Comparison of ENCODE assay signal across 35 mouse cellular contexts in the genomic region with DNA sequence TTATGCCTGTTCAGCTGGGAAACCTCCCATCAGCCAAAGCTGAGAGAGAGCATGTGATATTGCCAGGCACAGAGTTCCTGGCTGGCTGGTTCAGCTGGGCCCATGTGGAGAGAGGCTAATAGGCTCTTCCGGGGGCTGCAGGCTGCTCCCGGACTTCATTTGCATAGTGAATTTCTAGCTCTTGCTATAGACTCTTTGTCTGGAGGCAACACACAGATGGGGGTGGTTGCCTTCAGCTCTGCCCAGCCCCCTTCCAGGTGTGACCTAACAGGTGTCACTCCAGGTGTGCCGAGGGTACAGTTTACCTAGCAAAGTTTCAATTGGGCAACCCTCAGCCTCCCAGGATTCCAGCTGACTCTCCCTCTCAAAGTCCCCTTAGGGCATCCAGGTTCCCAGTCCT. TPM values are rescaled to one million over a fixed set of nuclear protein-coding genes. Genes with fewer than 3 reads are reported as not detected.
DNase-seq lines count a peak whose midpoint lies in the region; ATAC-seq and TF ChIP-seq lines count a peak whose summit lies in the region.
"Had no signal": no experiment of that assay in that cellular context is flagged by ENCODE, and none has a peak within 500 bp of the region (broad histone marks: within the 10 kb centered on the region; RNA-seq: fewer than 3 reads in every experiment).

No protein-coding gene starts in this region.

- no peak overlapping the region for H3K27ac ChIP-seq in lung, embryonic 16.5 days (ENCODE audit: low read length)
- H3K27ac ChIP-seq in intestine, postnatal 0 days (ENCODE audit: low read depth, low read length) = no peak overlapping the region
- no peak overlapping the region for H3K27ac ChIP-seq in midbrain, postnatal 0 days (ENCODE audit: low read depth, low read length)
- H3K27ac ChIP-seq: forebrain, embryonic 13.5 days; heart, adult 2 months; liver, embryonic 12.5 days; neural tube, embryonic 13.5 days had no signal

- no peak for DNase-seq in lung, postnatal 14 days
- peak; percentile 63 for DNase-seq in ZHBTc4 (ENCODE audit: low read depth, low spot score)
- no peak for DNase-seq in midbrain, postnatal 0 days (ENCODE audit: low spot score)
- DNase-seq in adrenal gland, adult 8-10 months = no peak
- no peak for DNase-seq in natural killer cell, adult 2 months (ENCODE audit: low spot score in 2 of 2)
- DNase-seq: adrenal gland, postnatal 36 days; B cell, adult 2 months; cerebellum, adult 2 months; cerebellum, postnatal 14 days; gastrocnemius, postnatal 25 days; heart, adult 2 months; kidney, adult 9 months; kidney, postnatal 14 days; lung, adult 18-20 months; thymus, adult 18-20 months; thymus, postnatal 25 days had no signal

- no peak overlapping the region for H3K4me3 ChIP-seq in lung, embryonic 16.5 days (ENCODE audit: low read length)
- H3K4me3 ChIP-seq in intestine, postnatal 0 days (ENCODE audit: low read depth, low read length) = no peak overlapping the region
- no peak overlapping the region for H3K4me3 ChIP-seq in midbrain, postnatal 0 days (ENCODE audit: low read depth, low read length)
- H3K4me3 ChIP-seq: forebrain, embryonic 13.5 days; heart, adult 2 months; heart, embryonic 12.5 days; liver, embryonic 12.5 days; myocyte; neural tube, embryonic 13.5 days had no signal

- H3K27me3 ChIP-seq in lung, embryonic 16.5 days (ENCODE audit: control insufficient read depth, insufficient read depth, low read depth, low read length) = no peaks in the 10 kb centered on the region
- H3K27me3 ChIP-seq in intestine, postnatal 0 days (replicated peaks; ENCODE audit: control insufficient read depth, insufficient read depth, low read length) = no peaks in the 10 kb centered on the region
- no peaks in the 10 kb centered on the region for H3K27me3 ChIP-seq in midbrain, postnatal 0 days (ENCODE audit: insufficient read depth, low read length)
- H3K27me3 ChIP-seq: forebrain, embryonic 13.5 days; liver, embryonic 12.5 days; neural tube, embryonic 13.5 days had no signal

- ATAC-seq in lung, embryonic 16.5 days (ENCODE audit: low read depth) = peak; percentile 17; the same call in 1 of the 2 replicates
- peak; percentile 66 for ATAC-seq in intestine, postnatal 0 days
- no peak for ATAC-seq in midbrain, postnatal 0 days (ENCODE audit: low FRiP score)
- ATAC-seq: forebrain, embryonic 13.5 days; hindbrain, embryonic 16.5 days; liver, embryonic 12.5 days; midbrain, embryonic 16.5 days; Patski had no signal

- no peak for TF ChIP-seq CTCF in intestine, postnatal 0 days (IDR thresholded peaks at IDR 0.05; ENCODE audit: low read depth)
- no peak for TF ChIP-seq CTCF in midbrain, postnatal 0 days (IDR thresholded peaks at IDR 0.05)

- H3K4me2 ChIP-seq in lung, embryonic 16.5 days (ENCODE audit: low read depth, low read length) = no peak overlapping the region
- H3K4me2 ChIP-seq in intestine, postnatal 0 days (replicated peaks; ENCODE audit: low read depth) = no peak overlapping the region
- H3K4me2 ChIP-seq in midbrain, postnatal 0 days (ENCODE audit: low read depth, low read length, poor library complexity, severe bottlenecking) = no peak overlapping the region
- H3K4me2 ChIP-seq: forebrain, embryonic 13.5 days; heart, embryonic 12.5 days; liver, embryonic 12.5 days; midbrain, embryonic 11.5 days; neural tube, embryonic 13.5 days had no signal

- H3K36me3 ChIP-seq in lung, embryonic 16.5 days (ENCODE audit: control insufficient read depth, insufficient read depth, low read length) = no peaks in the 10 kb centered on the region
- H3K36me3 ChIP-seq in intestine, postnatal 0 days (ENCODE audit: control insufficient read depth, insufficient read depth) = no peaks in the 10 kb centered on the region
- H3K36me3 ChIP-seq in midbrain, postnatal 0 days (ENCODE audit: insufficient read depth, low read length) = no peaks in the 10 kb centered on the region
- H3K36me3 ChIP-seq: heart, embryonic 12.5 days; liver, embryonic 12.5 days; neural tube, embryonic 13.5 days had no signal

- H3K9ac ChIP-seq in lung, embryonic 16.5 days (ENCODE audit: low read length) = no peak overlapping the region
- H3K9ac ChIP-seq in intestine, postnatal 0 days (ENCODE audit: low read depth, low read length) = no peak overlapping the region
- H3K9ac ChIP-seq in midbrain, postnatal 0 days (replicated peaks; ENCODE audit: low read length, poor library complexity, severe bottlenecking) = no peak overlapping the region
- H3K9ac ChIP-seq: forebrain, embryonic 13.5 days; heart, embryonic 12.5 days; liver, embryonic 12.5 days; neural tube, embryonic 13.5 days had no signal

- no peaks in the 10 kb centered on the region for H3K4me1 ChIP-seq in lung, embryonic 16.5 days (replicated peaks; ENCODE audit: control insufficient read depth, insufficient read depth, low read length)
- H3K4me1 ChIP-seq in intestine, postnatal 0 days (replicated peaks; ENCODE audit: control insufficient read depth, insufficient read depth, low read length) = no peaks in the 10 kb centered on the region
- H3K4me1 ChIP-seq in midbrain, postnatal 0 days (ENCODE audit: insufficient read depth, low read length) = no peaks in the 10 kb centered on the region
- H3K4me1 ChIP-seq: forebrain, embryonic 13.5 days; liver, embryonic 12.5 days; neural tube, embryonic 13.5 days had no signal

- 38% methylated on average over 3 of the region's 3 CpGs for WGBS in lung, embryonic 16.5 days
- 47% methylated on average over 3 of the region's 3 CpGs for WGBS in intestine, postnatal 0 days
- 39% methylated on average over 3 of the region's 3 CpGs for WGBS in midbrain, postnatal 0 days

- no peaks in the 10 kb centered on the region for H3K9me3 ChIP-seq in lung, embryonic 16.5 days (ENCODE audit: control insufficient read depth, low read length)
- H3K9me3 ChIP-seq in intestine, postnatal 0 days (ENCODE audit: control insufficient read depth) = no peaks in the 10 kb centered on the region
- no peaks in the 10 kb centered on the region for H3K9me3 ChIP-seq in midbrain, postnatal 0 days (ENCODE audit: low read length)
- H3K9me3 ChIP-seq: forebrain, embryonic 13.5 days; heart, embryonic 12.5 days; liver, embryonic 12.5 days; neural tube, embryonic 13.5 days had no signal

RNA-seq across cellular contexts. Expression of a gene that starts 37.9 kb away (rescaled TPM):
- not detected in 2 replicates for polyA plus RNA-seq in lung, embryonic 16.5 days (2015; fragmentation: Nextera tagmentation; extraction: Ambion mirVana)
- not detected in 2 replicates for polyA plus RNA-seq in intestine, postnatal 0 days (2015; fragmentation: Nextera tagmentation; extraction: Ambion mirVana)
- 3.3 TPM in 1 of 2 replicates, not detected in the other for total RNA-seq in midbrain, postnatal 0 days (2014; rRNA removed)
- 0.26 and 0.35 TPM in 2 replicates for polyA plus RNA-seq in midbrain, postnatal 0 days (2015; fragmentation: Nextera tagmentation; extraction: Ambion mirVana)
- not detected for total RNA-seq in adrenal gland, adult 8-10 months (2022)
- total RNA-seq: gastrocnemius, adult 18-20 months; gastrocnemius, postnatal 25 days; heart, adult 2 months; hematopoietic stem cell, adult 5-6 weeks; megakaryocyte, adult 5-6 weeks; MEL had no signal
- polyA plus RNA-seq: embryonic facial prominence, embryonic 11.5 days; forebrain, embryonic 13.5 days; heart, embryonic 12.5 days; heart, postnatal 0 days; intestine, embryonic 14.5 days; limb, embryonic 11.5 days; liver, embryonic 12.5 days; midbrain, embryonic 11.5 days; myocyte; neural tube, embryonic 13.5 days had no signal

RNA-seq across cellular contexts. Expression of a gene that starts 54.4 kb away (rescaled TPM):
- 64.1 and 68.0 TPM in 2 replicates for polyA plus RNA-seq in lung, embryonic 16.5 days (2015; fragmentation: Nextera tagmentation; extraction: Ambion mirVana)
- 28.0 and 36.8 TPM in 2 replicates for polyA plus RNA-seq in intestine, postnatal 0 days (2015; fragmentation: Nextera tagmentation; extraction: Ambion mirVana)
- 78.0 and 95.4 TPM in 2 replicates for total RNA-seq in midbrain, postnatal 0 days (2014; rRNA removed)
- polyA plus RNA-seq in midbrain, postnatal 0 days (2015; fragmentation: Nextera tagmentation; extraction: Ambion mirVana) = 69.1 and 72.5 TPM in 2 replicates
- total RNA-seq in adrenal gland, adult 8-10 months (2022) = 100 to 1,000 TPM in 1 of 4 experiments, 10 to 100 TPM in 3; 62.7 to 164 (median 75.8) TPM
